Mouse (Mus musculus): ENCODE measurements around the gene Rfx7.

DNA sequence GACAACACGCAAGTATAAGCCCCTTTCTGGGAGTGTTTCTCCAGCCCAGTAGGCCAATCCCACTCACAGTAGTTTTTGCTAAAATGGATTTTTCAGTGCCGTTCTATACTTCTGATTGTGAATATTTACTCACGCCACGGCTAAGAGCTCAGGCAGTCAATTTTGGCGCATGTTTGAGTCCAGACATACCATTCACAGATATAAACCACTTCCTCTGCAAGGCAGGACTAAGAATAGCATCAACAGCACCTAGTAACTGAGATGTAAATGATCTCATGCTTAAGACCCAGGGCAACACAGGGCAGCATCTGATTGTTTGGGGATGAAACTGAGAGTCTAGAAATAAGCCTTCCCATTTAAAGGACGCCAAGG, 39.9 kb upstream of the Rfx7 start, which contains the start of gene Tex9:
- TF ChIP-seq POLR2A (IDR thresholded peaks at IDR 0.05; ENCODE audit: low read depth, low read length) (no peak), CTCF (IDR thresholded peaks at IDR 0.05; ENCODE audit: borderline replicate concordance, insufficient read depth, low read length) (no peak)

Data from embryonic fibroblast, embryonic 13.5 days (primary cell).